Mouse (Mus musculus) right cerebral cortex, adult 2 months (tissue): ENCODE measurements at regions not wholly inside any gene's neighbourhood (a gene's known extent, or its start where the extent isn't known, plus 50 kb on each side); places are given as distances from the start of the nearest gene placed in this dataset.

Experiments used
- DNase-seq, 2 experiments: peaks; one replicate each; pipeline ENCODE4 v3.0.0; 2021 to 2022; ENCODE audit warnings: low spot score in 2 of 2

GRCm38 (mm10) chr1:148901319-148902033, 1059.6 kb downstream of the Pla2g4a start:
- DNase-seq: no peak

GRCm38 (mm10) chr1:148870788-148871187, 1090.3 kb downstream of the Pla2g4a start:
- DNase-seq: no peak

- DNase-seq: no peak
Measured at GRCm38 (mm10) chr1:148863582-148863981, 1097.5 kb downstream of the Pla2g4a start.

- no peak for DNase-seq
Measured at GRCm38 (mm10) chr1:148852990-148853389, 1108.1 kb downstream of the Pla2g4a start.

GRCm38 (mm10) chr1:148846595-148846994, 1114.5 kb downstream of the Pla2g4a start:
- DNase-seq: no peak

- no peak for DNase-seq
Measured at GRCm38 (mm10) chr1:148823146-148823545, 1137.9 kb downstream of the Pla2g4a start.

- no peak for DNase-seq
Measured at GRCm38 (mm10) chr1:148808707-148809106, 1152.4 kb downstream of the Pla2g4a start.

- no peak for DNase-seq
Measured at GRCm38 (mm10) chr1:148797110-148797509, 1164.0 kb downstream of the Pla2g4a start.

GRCm38 (mm10) chr1:148750806-148751205, 1210.3 kb downstream of the Pla2g4a start:
- DNase-seq: peak in 1 of 2 experiments; percentile 16

- no peak for DNase-seq
Measured at GRCm38 (mm10) chr1:148722106-148722505, 1239.0 kb downstream of the Pla2g4a start.

- DNase-seq: no peak
Measured at GRCm38 (mm10) chr1:148721409-148721808, 1239.7 kb downstream of the Pla2g4a start.

GRCm38 (mm10) chr1:148720980-148721379, 1240.1 kb downstream of the Pla2g4a start:
- DNase-seq: no peak

- no peak for DNase-seq
Measured at GRCm38 (mm10) chr1:148708084-148708483, 1253.0 kb downstream of the Pla2g4a start.

- DNase-seq: no peak
Measured at GRCm38 (mm10) chr1:148707657-148708056, 1253.4 kb downstream of the Pla2g4a start.

- no peak for DNase-seq
Measured at GRCm38 (mm10) chr1:148706271-148706807, 1254.8 kb downstream of the Pla2g4a start.

- DNase-seq: no peak
Measured at GRCm38 (mm10) chr1:148700599-148700954, 1260.5 kb downstream of the Pla2g4a start.

GRCm38 (mm10) chr1:148699854-148700598, 1261.1 kb downstream of the Pla2g4a start:
- no peak for DNase-seq

- no peak for DNase-seq
Measured at GRCm38 (mm10) chr1:148690085-148690484, 1271.0 kb downstream of the Pla2g4a start.

- DNase-seq: no peak
Measured at GRCm38 (mm10) chr1:148689618-148690017, 1271.5 kb downstream of the Pla2g4a start.

GRCm38 (mm10) chr1:148675516-148675915, 1285.6 kb downstream of the Pla2g4a start:
- no peak for DNase-seq

GRCm38 (mm10) chr1:148664409-148664808, 1296.7 kb downstream of the Pla2g4a start:
- no peak for DNase-seq

GRCm38 (mm10) chr1:148656990-148657389, 1304.1 kb downstream of the Pla2g4a start:
- no peak for DNase-seq
